Mouse (Mus musculus): ENCODE data around the gene Rsl1.
"Not testable (repeated sequence)": the region's sequence is repeated elsewhere in the genome, so short reads cannot be mapped to it uniquely, and the experiment has no call there.

The Rsl1 gene

GRCm38 (mm10) chr13:67172991-67173722 is at the start of gene Rsl1:
Rsl1 (plus strand) TSS chr13:67173182.
- in situ Hi-C loops (cut with MboI, MseI): not testable (repeated sequence)

- in situ Hi-C loops (cut with MboI, MseI): no loop called here
Measured at GRCm38 (mm10) chr13:67124460-67124859, 48.5 kb upstream of the Rsl1 start.

GRCm38 (mm10) chr13:67127507-67127906 is 45.5 kb upstream of the Rsl1 start:
- in situ Hi-C loops (cut with MboI, MseI): not testable (repeated sequence)

- in situ Hi-C loops (cut with MboI, MseI): no loop called here
Measured at GRCm38 (mm10) chr13:67128038-67128721, 44.8 kb upstream of the Rsl1 start.

- in situ Hi-C loops (cut with MboI, MseI): not testable (repeated sequence)
Measured at GRCm38 (mm10) chr13:67166122-67166521, 6.9 kb upstream of the Rsl1 start.

- in situ Hi-C loops (cut with MboI, MseI): no loop called here
Measured at GRCm38 (mm10) chr13:67173723-67174055, 707 bp downstream of the Rsl1 start.

GRCm38 (mm10) chr13:67194340-67194894 is 21.4 kb downstream of the Rsl1 start, which contains the start of gene Zfp455:
Zfp455 (plus strand) TSS chr13:67194506.
- in situ Hi-C loops (cut with MboI, MseI): no loop called here

- in situ Hi-C loops (cut with MboI, MseI): no loop called here
Measured at GRCm38 (mm10) chr13:67201656-67202055, 28.7 kb downstream of the Rsl1 start.

GRCm38 (mm10) chr13:67214015-67214607 is 41.1 kb downstream of the Rsl1 start:
- in situ Hi-C loops (cut with MboI, MseI): no loop called here
